Mouse (Mus musculus) cerebellum, postnatal 4 days (tissue): ENCODE results near the gene Sla2.
"Not testable (repeated sequence)": the region's sequence is repeated elsewhere in the genome, so short reads cannot be mapped to it uniquely, and the experiment has no call there.

Experiments used
- DNase-seq, 2 experiments: peaks; one replicate each; pipeline ENCODE4 v3.0.0; 2022; ENCODE audit warnings: low spot score in 2 of 2, mixed read lengths in 1 of 2

Sla2 gene

GRCm38 (mm10) chr2:156887017-156887416, at the start of gene Sla2:
TSS of gene Sla2 (minus strand) at chr2:156887192.
- DNase-seq: no peak

GRCm38 (mm10) chr2:156935005-156935404, 48.0 kb upstream of the Sla2 start:
- no peak for DNase-seq

GRCm38 (mm10) chr2:156933426-156933825, 46.4 kb upstream of the Sla2 start:
- DNase-seq: no peak

- no peak for DNase-seq
Measured at GRCm38 (mm10) chr2:156931421-156931820, 44.4 kb upstream of the Sla2 start.

GRCm38 (mm10) chr2:156930549-156930948, 43.6 kb upstream of the Sla2 start:
- no peak for DNase-seq

- DNase-seq: no peak
Measured at GRCm38 (mm10) chr2:156929519-156930120, 42.6 kb upstream of the Sla2 start.

- DNase-seq: no peak
Measured at GRCm38 (mm10) chr2:156928606-156929005, 41.6 kb upstream of the Sla2 start.

GRCm38 (mm10) chr2:156927663-156928062, 40.7 kb upstream of the Sla2 start:
- no peak for DNase-seq

- DNase-seq: not testable (repeated sequence)
Measured at GRCm38 (mm10) chr2:156925611-156926010, 38.6 kb upstream of the Sla2 start.

GRCm38 (mm10) chr2:156925075-156925474, 38.1 kb upstream of the Sla2 start:
- not testable (repeated sequence) for DNase-seq

- DNase-seq: no peak
Measured at GRCm38 (mm10) chr2:156924210-156924898, 37.4 kb upstream of the Sla2 start.

- DNase-seq: no peak
Measured at GRCm38 (mm10) chr2:156923057-156923456, 36.1 kb upstream of the Sla2 start.

GRCm38 (mm10) chr2:156919796-156920195, 32.8 kb upstream of the Sla2 start:
- DNase-seq: no peak

- not testable (repeated sequence) for DNase-seq
Measured at GRCm38 (mm10) chr2:156919191-156919590, 32.2 kb upstream of the Sla2 start.

- DNase-seq: no peak
Measured at GRCm38 (mm10) chr2:156918562-156918961, 31.6 kb upstream of the Sla2 start.

- DNase-seq: no peak
Measured at GRCm38 (mm10) chr2:156916419-156917125, 29.6 kb upstream of the Sla2 start.

- no peak for DNase-seq
Measured at GRCm38 (mm10) chr2:156915559-156915958, 28.6 kb upstream of the Sla2 start.

- no peak for DNase-seq
Measured at GRCm38 (mm10) chr2:156913191-156913590, 26.2 kb upstream of the Sla2 start.

- not testable (repeated sequence) for DNase-seq
Measured at GRCm38 (mm10) chr2:156905931-156906330, 18.9 kb upstream of the Sla2 start.

- peak; percentile 34 to 71 for DNase-seq
Measured at GRCm38 (mm10) chr2:156904976-156905717, 18.2 kb upstream of the Sla2 start.

GRCm38 (mm10) chr2:156903367-156903766, 16.4 kb upstream of the Sla2 start:
- no peak for DNase-seq

GRCm38 (mm10) chr2:156902411-156902810, 15.4 kb upstream of the Sla2 start:
- DNase-seq: not testable (repeated sequence)
